Mouse (Mus musculus): Measurements from ENCODE around the gene Smgc.
"Not testable (repeated sequence)": the region's sequence is repeated elsewhere in the genome, so short reads cannot be mapped to it uniquely, and the experiment has no call there.

The Smgc gene

GRCm38 (mm10) chr15:91837965-91838364 lies at the start of gene Smgc:
Gene Smgc (plus strand): TSS chr15:91838265.
- DNase-seq (ENCODE audit: low spot score in 2 of 2), result no peak

GRCm38 (mm10) chr15:91788338-91788737 lies 49.7 kb upstream of the Smgc start:
- DNase-seq (ENCODE audit: low spot score in 2 of 2), result no peak

- peak in 1 of 2 experiments; percentile 16 for DNase-seq (ENCODE audit: low spot score in 2 of 2)
Measured at GRCm38 (mm10) chr15:91806463-91806862, 31.6 kb upstream of the Smgc start.

GRCm38 (mm10) chr15:91835319-91835718 lies 2.7 kb upstream of the Smgc start:
- DNase-seq (ENCODE audit: low spot score in 2 of 2), result no peak

DNA sequence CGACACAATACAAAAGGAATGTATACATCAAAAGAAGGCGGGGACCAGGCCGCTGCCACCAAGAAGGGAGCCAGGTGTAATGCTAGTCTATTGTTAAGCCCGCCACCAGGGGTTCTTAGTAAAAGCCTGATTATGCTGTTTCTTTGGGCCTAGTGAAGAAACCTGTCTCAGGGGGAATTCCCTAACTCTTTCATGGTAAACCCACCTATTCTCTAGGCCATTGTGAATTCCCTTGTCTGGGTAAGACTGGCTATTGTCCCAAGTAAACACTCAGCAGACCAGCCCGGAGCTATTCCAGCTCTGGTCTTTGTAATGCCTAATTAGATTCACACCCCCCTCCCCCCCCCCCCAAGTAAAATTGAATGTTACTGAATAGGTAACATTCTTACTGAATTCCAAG lies 26.1 kb downstream of the Smgc start:
- not testable (repeated sequence) for DNase-seq (ENCODE audit: low spot score in 2 of 2)

DNA sequence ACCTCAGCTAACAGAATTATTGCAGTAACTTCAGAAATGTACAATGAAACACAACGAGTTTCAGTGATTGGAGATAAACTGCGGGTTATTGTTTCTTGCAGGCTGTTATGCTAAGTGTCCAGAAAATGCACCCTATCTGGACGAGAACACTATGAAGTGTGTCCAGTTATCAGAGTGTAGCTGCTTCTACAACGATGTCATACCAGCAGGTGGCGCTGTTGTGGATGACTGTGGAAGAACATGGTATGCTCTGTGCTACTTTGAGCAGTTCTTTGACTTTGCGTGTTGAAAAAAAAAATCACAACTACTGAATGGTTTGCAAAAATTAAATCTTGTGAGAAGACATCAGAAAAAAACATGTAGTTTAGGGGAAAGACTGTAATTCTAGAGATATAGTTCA lies 62.2 kb downstream of the Smgc start:
- no peak for DNase-seq (ENCODE audit: low spot score in 2 of 2)

- DNase-seq (ENCODE audit: low spot score in 2 of 2), result peak; percentile 45
Measured at GRCm38 (mm10) chr15:91907046-91907445, 69.0 kb downstream of the Smgc start.

Data from right cerebral cortex, postnatal 36 days (tissue).